Mouse (Mus musculus): ENCODE data around the gene Gm8251. TPM values are rescaled to one million over a fixed set of nuclear protein-coding genes. Genes with fewer than 3 reads are reported as not detected.
"Not testable (repeated sequence)": the region's sequence is repeated elsewhere in the genome, so short reads cannot be mapped to it uniquely, and the experiment has no call there.

Gm8251 gene
- 0.04 TPM in 1 of 2 replicates, not detected in the other for polyA plus RNA-seq (2015; fragmentation: Nextera tagmentation; extraction: Ambion mirVana)

GRCm38 (mm10) chr1:44061836-44062235 lies at the start of gene Gm8251:
Gm8251 (minus strand) TSS chr1:44061936.
- no peak for ATAC-seq
- H3K27ac ChIP-seq (ENCODE audit: low read depth, low read length): no peak within 1 kb of the TSS
- H3K9ac ChIP-seq (ENCODE audit: low read depth, low read length): no peak within 1 kb of the TSS
- H3K4me1 ChIP-seq (ENCODE audit: control insufficient read depth, insufficient read depth, low read depth, low read length): no peaks in the 10 kb centered on the region
- H3K4me2 ChIP-seq (ENCODE audit: low read length): no peak within 1 kb of the TSS
- H3K36me3 ChIP-seq (ENCODE audit: control insufficient read depth, insufficient read depth, low read length): no peaks in the 10 kb centered on the region
- WGBS: 93% methylated on average over 2 of the region's 2 CpGs
- H3K9me3 ChIP-seq (ENCODE audit: control insufficient read depth, low read length): no peaks in the 10 kb centered on the region
- H3K27me3 ChIP-seq (replicated peaks; ENCODE audit: control insufficient read depth, insufficient read depth, low read length): no peaks in the 10 kb centered on the region
- no peak within 1 kb of the TSS for H3K4me3 ChIP-seq (ENCODE audit: low read length)

GRCm38 (mm10) chr1:44102939-44103338 lies 41.2 kb upstream of the Gm8251 start:
- Histone ChIP-seq H3K9me3 (ENCODE audit: control insufficient read depth, low read length) (no peaks in the 10 kb centered on the region), H3K27me3 (replicated peaks; ENCODE audit: control insufficient read depth, insufficient read depth, low read length) (no peaks in the 10 kb centered on the region), H3K4me1 (ENCODE audit: control insufficient read depth, insufficient read depth, low read depth, low read length) (peaks cover 7% of the 10 kb centered on the region), H3K4me2 (ENCODE audit: low read length) (peak overlapping the region; percentile 75), H3K27ac (ENCODE audit: low read depth, low read length) (no peak overlapping the region), H3K9ac (ENCODE audit: low read depth, low read length) (peak overlapping the region; percentile 84), H3K4me3 (ENCODE audit: low read length) (peak overlapping the region; percentile 89), H3K36me3 (ENCODE audit: control insufficient read depth, insufficient read depth, low read length) (peaks cover 11% of the 10 kb centered on the region)
- WGBS: 16% methylated on average over 5 of the region's 5 CpGs
- ATAC-seq: no peak

DNA sequence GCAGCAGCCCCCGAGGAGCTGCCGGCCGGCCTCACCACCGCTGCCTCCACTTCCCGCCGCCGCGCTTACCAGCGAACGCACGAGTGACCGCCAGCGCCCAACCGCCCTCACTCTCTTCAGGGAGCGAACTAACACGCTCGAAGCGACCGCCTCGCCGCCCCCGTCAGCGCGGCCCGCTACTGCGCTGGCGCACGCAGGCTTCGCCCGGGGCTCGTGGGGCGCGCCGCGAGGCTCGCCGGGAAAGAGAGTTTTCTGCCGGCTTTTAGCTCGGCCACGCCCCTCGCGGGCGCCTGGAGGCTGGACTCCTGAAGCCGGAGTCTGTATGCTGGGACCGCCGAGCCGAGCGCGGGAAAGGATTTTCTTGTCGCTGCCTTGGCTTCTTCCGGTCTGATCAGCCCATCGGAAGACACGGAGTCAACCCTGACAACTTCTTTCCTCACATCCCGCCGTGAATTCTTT lies 40.6 kb upstream of the Gm8251 start, which contains the start of gene Tex30:
TSS of gene Tex30 (minus strand) at position 183 of the 459 bp plus-strand sequence.
- Histone ChIP-seq H3K4me2 (ENCODE audit: low read length) (peak within 1 kb of the TSS; percentile 75), H3K9ac (ENCODE audit: low read depth, low read length) (peak within 1 kb of the TSS; percentile 84), H3K27ac (ENCODE audit: low read depth, low read length) (peak within 1 kb of the TSS; percentile 79), H3K27me3 (replicated peaks; ENCODE audit: control insufficient read depth, insufficient read depth, low read length) (no peaks in the 10 kb centered on the region), H3K4me3 (ENCODE audit: low read length) (peak within 1 kb of the TSS; percentile 89), H3K9me3 (ENCODE audit: control insufficient read depth, low read length) (no peaks in the 10 kb centered on the region), H3K4me1 (ENCODE audit: control insufficient read depth, insufficient read depth, low read depth, low read length) (peaks cover 7% of the 10 kb centered on the region), H3K36me3 (ENCODE audit: control insufficient read depth, insufficient read depth, low read length) (peaks cover 9% of the 10 kb centered on the region)
- WGBS: 0% methylated on average over 43 of the region's 55 CpGs
- peak; percentile 99 for ATAC-seq

- WGBS: under 1% methylated on average over 53 of the region's 55 CpGs
- Histone ChIP-seq H3K9me3 (ENCODE audit: control insufficient read depth, low read length) (no peaks in the 10 kb centered on the region), H3K36me3 (ENCODE audit: control insufficient read depth, insufficient read depth, low read length) (peaks cover 8% of the 10 kb centered on the region), H3K4me1 (ENCODE audit: control insufficient read depth, insufficient read depth, low read depth, low read length) (peaks cover 7% of the 10 kb centered on the region), H3K4me2 (ENCODE audit: low read length) (peak overlapping the region; percentile 75), H3K27ac (ENCODE audit: low read depth, low read length) (peak overlapping the region; percentile 79), H3K4me3 (ENCODE audit: low read length) (peak overlapping the region; percentile 89), H3K27me3 (replicated peaks; ENCODE audit: control insufficient read depth, insufficient read depth, low read length) (no peaks in the 10 kb centered on the region), H3K9ac (ENCODE audit: low read depth, low read length) (peak overlapping the region; percentile 84)
- ATAC-seq: peak; percentile 79
Measured at GRCm38 (mm10) chr1:44101448-44102225, 39.9 kb upstream of the Gm8251 start.

- H3K9ac ChIP-seq (ENCODE audit: low read depth, low read length): no peak overlapping the region
- H3K4me3 ChIP-seq (ENCODE audit: low read length): no peak overlapping the region
- ATAC-seq: no peak
- H3K27me3 ChIP-seq (replicated peaks; ENCODE audit: control insufficient read depth, insufficient read depth, low read length): no peaks in the 10 kb centered on the region
- no peaks in the 10 kb centered on the region for H3K9me3 ChIP-seq (ENCODE audit: control insufficient read depth, low read length)
- H3K4me2 ChIP-seq (ENCODE audit: low read length): no peak overlapping the region
- 3% methylated on average over 1 of the region's 1 CpGs for WGBS
- no peaks in the 10 kb centered on the region for H3K4me1 ChIP-seq (ENCODE audit: control insufficient read depth, insufficient read depth, low read depth, low read length)
- no peak overlapping the region for H3K27ac ChIP-seq (ENCODE audit: low read depth, low read length)
- H3K36me3 ChIP-seq (ENCODE audit: control insufficient read depth, insufficient read depth, low read length): no peaks in the 10 kb centered on the region
Measured at GRCm38 (mm10) chr1:44064625-44065024, 2.9 kb upstream of the Gm8251 start.

- no peak for ATAC-seq
- 92% methylated on average over 6 of the region's 6 CpGs for WGBS
- H3K4me1 ChIP-seq (ENCODE audit: control insufficient read depth, insufficient read depth, low read depth, low read length): no peaks in the 10 kb centered on the region
Measured at GRCm38 (mm10) chr1:44063439-44063838, 1.7 kb upstream of the Gm8251 start.

DNA sequence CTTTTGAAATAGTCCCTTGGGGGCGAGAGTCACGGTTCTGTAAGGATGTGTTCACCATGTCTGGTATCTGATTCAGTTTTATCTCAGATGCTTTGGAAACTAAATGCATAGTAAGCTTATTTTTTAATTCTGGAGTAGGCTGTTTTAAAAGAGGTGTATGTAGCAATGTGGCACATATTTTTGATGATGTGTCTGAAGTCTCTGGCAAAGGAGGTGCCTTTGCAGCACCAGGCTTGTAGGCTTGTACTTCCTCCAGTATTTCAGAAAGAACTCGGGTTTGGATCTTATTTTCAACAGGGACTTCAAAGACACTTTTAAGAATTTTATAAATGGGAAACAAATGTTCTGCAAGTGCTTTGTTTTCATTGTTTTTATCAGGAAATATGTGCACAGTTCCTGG lies 3.9 kb downstream of the Gm8251 start:
- Histone ChIP-seq H3K36me3 (ENCODE audit: control insufficient read depth, insufficient read depth, low read length) (no peaks in the 10 kb centered on the region), H3K27me3 (replicated peaks; ENCODE audit: control insufficient read depth, insufficient read depth, low read length) (no peaks in the 10 kb centered on the region), H3K4me3 (ENCODE audit: low read length) (no peak overlapping the region), H3K9ac (ENCODE audit: low read depth, low read length) (no peak overlapping the region), H3K4me2 (ENCODE audit: low read length) (no peak overlapping the region), H3K27ac (ENCODE audit: low read depth, low read length) (no peak overlapping the region), H3K9me3 (ENCODE audit: control insufficient read depth, low read length) (no peaks in the 10 kb centered on the region), H3K4me1 (ENCODE audit: control insufficient read depth, insufficient read depth, low read depth, low read length) (no peaks in the 10 kb centered on the region)
- no peak for ATAC-seq
- WGBS: 81% methylated on average over 3 of the region's 3 CpGs

More at GRCm38 (mm10) chr1:44063439-44063838, 1.7 kb upstream of the Gm8251 start:
- H3K27ac ChIP-seq (ENCODE audit: low read depth, low read length): no peak overlapping the region
- no peaks in the 10 kb centered on the region for H3K36me3 ChIP-seq (ENCODE audit: control insufficient read depth, insufficient read depth, low read length)
- H3K27me3 ChIP-seq (replicated peaks; ENCODE audit: control insufficient read depth, insufficient read depth, low read length): no peaks in the 10 kb centered on the region
- no peaks in the 10 kb centered on the region for H3K9me3 ChIP-seq (ENCODE audit: control insufficient read depth, low read length)
- H3K9ac ChIP-seq (ENCODE audit: low read depth, low read length): no peak overlapping the region
- no peak overlapping the region for H3K4me2 ChIP-seq (ENCODE audit: low read length)
- no peak overlapping the region for H3K4me3 ChIP-seq (ENCODE audit: low read length)

DNA sequence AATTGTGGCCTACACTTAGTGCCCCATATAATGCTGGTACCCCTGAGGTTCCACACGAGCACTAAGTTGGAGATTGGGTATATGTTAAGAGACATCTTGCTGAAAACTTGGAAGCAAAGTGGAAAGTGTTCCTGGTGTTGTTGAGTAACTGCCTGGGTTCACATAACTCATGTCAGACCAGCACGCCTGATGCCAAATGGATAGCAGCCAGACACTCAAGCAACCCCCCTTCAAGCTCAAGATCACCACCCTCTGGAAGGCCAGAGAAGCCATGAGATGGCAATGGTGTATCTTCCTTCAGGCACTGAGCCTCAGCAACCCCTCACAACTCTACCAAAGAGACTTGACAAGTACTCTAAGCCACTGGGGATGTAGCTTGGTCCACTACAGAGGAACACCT lies 15.2 kb downstream of the Gm8251 start:
- Histone ChIP-seq H3K27me3 (replicated peaks; ENCODE audit: control insufficient read depth, insufficient read depth, low read length) (no peaks in the 10 kb centered on the region), H3K4me3 (ENCODE audit: low read length) (no peak overlapping the region), H3K36me3 (ENCODE audit: control insufficient read depth, insufficient read depth, low read length) (no peaks in the 10 kb centered on the region), H3K4me2 (ENCODE audit: low read length) (no peak overlapping the region), H3K27ac (ENCODE audit: low read depth, low read length) (no peak overlapping the region), H3K4me1 (ENCODE audit: control insufficient read depth, insufficient read depth, low read depth, low read length) (no peaks in the 10 kb centered on the region; the same call in 1 of the 2 replicates), H3K9ac (ENCODE audit: low read depth, low read length) (no peak overlapping the region), H3K9me3 (ENCODE audit: control insufficient read depth, low read length) (no peaks in the 10 kb centered on the region)
- ATAC-seq: no peak
- 76% methylated on average over 2 of the region's 2 CpGs for WGBS

- not testable (repeated sequence) for ATAC-seq; H3K27me3 ChIP-seq (replicated peaks; ENCODE audit: control insufficient read depth, insufficient read depth, low read length); H3K27ac ChIP-seq (ENCODE audit: low read depth, low read length); H3K4me2 ChIP-seq (ENCODE audit: low read length); H3K4me3 ChIP-seq (ENCODE audit: low read length); H3K4me1 ChIP-seq (ENCODE audit: control insufficient read depth, insufficient read depth, low read depth, low read length); H3K9me3 ChIP-seq (ENCODE audit: control insufficient read depth, low read length); H3K9ac ChIP-seq (ENCODE audit: low read depth, low read length); H3K36me3 ChIP-seq (ENCODE audit: control insufficient read depth, insufficient read depth, low read length)
- 89% methylated on average over 5 of the region's 5 CpGs for WGBS
Measured at GRCm38 (mm10) chr1:44045689-44046088, 16.0 kb downstream of the Gm8251 start.

Measured in hindbrain, embryonic 16.5 days (tissue).